Mouse (Mus musculus) kidney, postnatal 0 days (tissue): ENCODE measurements at regions not wholly inside any gene's neighbourhood (a gene's known extent, or its start where the extent isn't known, plus 50 kb on each side); places are given as distances from the start of the nearest gene placed in this dataset.
"Not testable (repeated sequence)": the region's sequence is repeated elsewhere in the genome, so short reads cannot be mapped to it uniquely, and the experiment has no call there.

Experiments
- ATAC-seq: fragments of 200-750 bp; cut with Nextera tagmentation; replicated peaks from 2 replicates; pipeline ENCODE4 v1.8.0; 2017; ENCODE audit warnings: low read depth, moderate number of reproducible peaks, moderate TSS enrichment, moderate library complexity; ENCODE audit not compliant: low FRiP score
- DNase-seq: peaks from one replicate; pipeline ENCODE4 v3.0.0-alpha.2; 2016; ENCODE audit warnings: low spot score
- H3K27ac ChIP-seq: fragments of 300-500 bp; sonication (generic); 2 replicates; pipeline ENCODE4 v1.5.1; 2014; ENCODE audit warnings: mild to moderate bottlenecking
- H3K27me3 ChIP-seq: fragments of 300-500 bp; sonication (generic); 2 replicates; pipeline ENCODE4 v1.6.1; 2014; ENCODE audit warnings: low read length, mixed read lengths; ENCODE audit not compliant: insufficient read depth
- H3K36me3 ChIP-seq: fragments of 300-500 bp; sonication (generic); 2 replicates; pipeline ENCODE4 v1.6.1; 2014; ENCODE audit warnings: low read length, mixed read lengths; ENCODE audit not compliant: insufficient read depth
- H3K4me1 ChIP-seq: fragments of 300-500 bp; sonication (generic); replicated peaks from 2 replicates; pipeline ENCODE4 v1.6.1; 2014; ENCODE audit warnings: antibody characterized with exemption, low read length, mixed read lengths; ENCODE audit not compliant: insufficient read depth
- H3K4me2 ChIP-seq: fragments of 300-500 bp; sonication (generic); 2 replicates; pipeline ENCODE4 v1.6.1; 2014; ENCODE audit warnings: mild to moderate bottlenecking, low read length, moderate library complexity, mixed read lengths
- H3K4me3 ChIP-seq: fragments of 300-500 bp; sonication (generic); replicated peaks from 2 replicates; pipeline ENCODE4 v1.5.1; 2014; ENCODE audit warnings: low read depth, low read length
- H3K9ac ChIP-seq: fragments of 300-500 bp; sonication (generic); 2 replicates; pipeline ENCODE4 v1.6.1; 2014; ENCODE audit warnings: low read depth, low read length
- H3K9me3 ChIP-seq: fragments of 300-500 bp; sonication (generic); replicated peaks from 2 replicates; pipeline ENCODE4 v1.6.1; 2016; ENCODE audit warnings: low read length, inconsistent platforms, mixed read lengths
- CTCF ChIP-seq: IDR thresholded peaks from 2 replicates; pipeline ENCODE4 v1.5.1; 2016; ENCODE audit warnings: antibody characterized with exemption, low read depth, mild to moderate bottlenecking, moderate library complexity
- WGBS: fragments of 180-500 bp; shearing (Covaris S2); extraction: QIAGEN DNeasy Blood & Tissue Kit; methylation state at CpG from one replicate; pipeline ENCODE4 v1.1.7; 2014; 5-methylcytosine and 5-hydroxymethylcytosine counted together

GRCm38 (mm10) chr16:20910864-20911263 is 176.6 kb upstream of the Thpo start:
- not testable (repeated sequence) for DNase-seq, H3K4me1 ChIP-seq, H3K4me3 ChIP-seq, ATAC-seq, H3K4me2 ChIP-seq, H3K27me3 ChIP-seq, H3K9me3 ChIP-seq, H3K27ac ChIP-seq, H3K36me3 ChIP-seq, H3K9ac ChIP-seq
- 75% methylated on average over 3 of the region's 3 CpGs for WGBS

GRCm38 (mm10) chr16:20908467-20909351 is 174.4 kb upstream of the Thpo start:
- not testable (repeated sequence) for H3K4me3 ChIP-seq, H3K4me1 ChIP-seq, H3K9ac ChIP-seq, H3K27me3 ChIP-seq, H3K9me3 ChIP-seq, H3K36me3 ChIP-seq
- DNase-seq (peak; percentile 19), ATAC-seq (peak; percentile 80)
- Histone ChIP-seq H3K4me2 (peak overlapping the region; percentile 46), H3K27ac (peak overlapping the region; percentile 31; the same call in 1 of the 2 replicates)
- TF ChIP-seq CTCF = peak; percentile 51
- WGBS = 26% methylated on average over 16 of the region's 18 CpGs

GRCm38 (mm10) chr16:20895734-20896133 is 161.4 kb upstream of the Thpo start:
- DNase-seq = peak; percentile 81
- 44% methylated on average over 2 of the region's 2 CpGs for WGBS
- Histone ChIP-seq H3K36me3 (no peaks in the 10 kb centered on the region), H3K4me3 (no peak overlapping the region), H3K4me1 (no peaks in the 10 kb centered on the region), H3K4me2 (no peak overlapping the region), H3K27ac (no peak overlapping the region), H3K27me3 (no peaks in the 10 kb centered on the region), H3K9ac (no peak overlapping the region), H3K9me3 (no peaks in the 10 kb centered on the region)
- peak; percentile 67 for TF ChIP-seq CTCF
- ATAC-seq = no peak

GRCm38 (mm10) chr16:20871726-20872125 is 137.4 kb upstream of the Thpo start:
- Histone ChIP-seq H3K9me3 (no peaks in the 10 kb centered on the region), H3K27me3 (no peaks in the 10 kb centered on the region), H3K4me3 (no peak overlapping the region), H3K4me2 (no peak overlapping the region), H3K36me3 (no peaks in the 10 kb centered on the region), H3K9ac (no peak overlapping the region), H3K27ac (no peak overlapping the region), H3K4me1 (no peaks in the 10 kb centered on the region)
- DNase-seq (no peak), ATAC-seq (no peak)
- TF ChIP-seq CTCF = no peak
- WGBS = 44% methylated on average over 1 of the region's 1 CpGs

- no peak overlapping the region for H3K9ac ChIP-seq
- no peaks in the 10 kb centered on the region for H3K36me3 ChIP-seq
- H3K9me3 ChIP-seq = no peaks in the 10 kb centered on the region
- no peaks in the 10 kb centered on the region for H3K27me3 ChIP-seq
- WGBS = 94% methylated on average over 1 of the region's 1 CpGs
- ATAC-seq (no peak), DNase-seq (no peak)
- no peak for TF ChIP-seq CTCF
- H3K4me3 ChIP-seq = no peak overlapping the region
- H3K4me1 ChIP-seq = no peaks in the 10 kb centered on the region
- H3K4me2 ChIP-seq = no peak overlapping the region
- no peak overlapping the region for H3K27ac ChIP-seq
Observed at GRCm38 (mm10) chr16:20866771-20867170, 132.5 kb upstream of the Thpo start.

- no peak for TF ChIP-seq CTCF
- H3K4me3 ChIP-seq = no peak overlapping the region
- ATAC-seq (no peak), DNase-seq (no peak)
- 94% methylated on average over 4 of the region's 4 CpGs for WGBS
- H3K9me3 ChIP-seq = no peaks in the 10 kb centered on the region
- no peaks in the 10 kb centered on the region for H3K27me3 ChIP-seq
- no peak overlapping the region for H3K27ac ChIP-seq
- H3K4me2 ChIP-seq = no peak overlapping the region
- no peaks in the 10 kb centered on the region for H3K36me3 ChIP-seq
- no peak overlapping the region for H3K9ac ChIP-seq
- H3K4me1 ChIP-seq = no peaks in the 10 kb centered on the region
Observed at GRCm38 (mm10) chr16:20861256-20861655, 126.9 kb upstream of the Thpo start.

GRCm38 (mm10) chr16:20860606-20861005 is 126.3 kb upstream of the Thpo start:
- WGBS = 94% methylated on average over 3 of the region's 3 CpGs
- not testable (repeated sequence) for H3K4me1 ChIP-seq, H3K27ac ChIP-seq, DNase-seq, ATAC-seq, H3K4me3 ChIP-seq, H3K27me3 ChIP-seq, H3K4me2 ChIP-seq, H3K9me3 ChIP-seq, H3K9ac ChIP-seq, H3K36me3 ChIP-seq
